Mouse (Mus musculus) hindbrain, embryonic 13.5 days (tissue): Measurements from ENCODE around the gene Prkd2. TPM values are rescaled to one million over a fixed set of nuclear protein-coding genes. Genes with fewer than 3 reads are reported as not detected.

Experiments
- ATAC-seq: fragments of 200-750 bp; cut with Nextera tagmentation; 2 replicates; pipeline ENCODE4 v1.8.0; 2017; ENCODE audit warnings: moderate TSS enrichment; ENCODE audit not compliant: low FRiP score
- H3K27ac ChIP-seq: fragments of 300-500 bp; sonication (generic); 2 replicates; pipeline ENCODE4 v1.5.1; 2015; ENCODE audit warnings: inconsistent platforms, mild to moderate bottlenecking, moderate library complexity
- H3K27me3 ChIP-seq: fragments of 300-500 bp; sonication (generic); 2 replicates; pipeline ENCODE4 v1.6.1; 2015; ENCODE audit warnings: mild to moderate bottlenecking, inconsistent platforms
- H3K36me3 ChIP-seq: fragments of 300-500 bp; sonication (generic); 2 replicates; pipeline ENCODE4 v1.6.1; 2015; ENCODE audit warnings: mild to moderate bottlenecking, inconsistent platforms
- H3K4me1 ChIP-seq: fragments of 300-500 bp; sonication (generic); replicated peaks from 2 replicates; pipeline ENCODE4 v1.6.1; 2015; ENCODE audit warnings: inconsistent platforms
- H3K4me2 ChIP-seq: fragments of 300-500 bp; sonication (generic); 2 replicates; pipeline ENCODE4 v1.6.1; 2015; ENCODE audit warnings: inconsistent platforms, mild to moderate bottlenecking, moderate library complexity
- H3K4me3 ChIP-seq: fragments of 300-500 bp; sonication (generic); 2 replicates; pipeline ENCODE4 v1.5.1; 2015; ENCODE audit warnings: mild to moderate bottlenecking, inconsistent platforms
- H3K9ac ChIP-seq: fragments of 300-500 bp; sonication (generic); 2 replicates; pipeline ENCODE4 v1.6.1; 2015; ENCODE audit warnings: mild to moderate bottlenecking, inconsistent platforms
- H3K9me3 ChIP-seq: fragments of 300-500 bp; sonication (generic); 2 replicates; pipeline ENCODE4 v1.6.1; 2016; ENCODE audit warnings: inconsistent platforms
- WGBS: fragments of 180-500 bp; shearing (Covaris S2); methylation state at CpG from one replicate; pipeline ENCODE4 v1.1.7; 2015; 5-methylcytosine and 5-hydroxymethylcytosine counted together
- polyA plus RNA-seq: library from polyadenylated mRNA; unstranded; fragments of >200 nt; fragmentation: Nextera tagmentation; extraction: Ambion mirVana; gene quantifications from 2 replicates; pipeline ENCODE4 v1.2.1, GENCODE M21; 2015

Prkd2 gene
- polyA plus RNA-seq: 6.6 and 7.3 TPM in 2 replicates

DNA sequence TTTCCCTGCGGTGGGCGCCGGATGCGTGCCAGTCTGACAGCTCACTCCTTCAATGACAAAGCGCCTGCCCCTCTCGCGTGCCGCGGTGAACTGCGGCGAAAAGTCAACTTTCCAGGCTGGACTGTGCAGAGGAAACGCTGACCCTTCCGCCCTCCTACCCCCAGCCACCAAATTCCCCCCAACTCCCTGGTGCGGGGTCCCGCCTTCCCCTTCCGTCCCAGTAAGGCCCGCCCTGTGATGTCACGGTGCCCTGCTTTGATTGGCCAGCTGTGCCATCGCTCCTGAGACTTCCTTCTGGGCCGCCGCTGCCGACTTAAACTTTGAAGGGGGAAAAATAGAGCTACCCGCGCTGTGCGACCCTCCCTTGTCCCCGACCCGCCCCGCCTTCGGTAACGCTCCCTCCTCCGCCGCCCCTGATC, at the start of gene Prkd2:
Gene Prkd2, plus strand, starts transcription at position 258 of the 419 bp plus-strand sequence.
- peak within 1 kb of the TSS; percentile 67 for H3K27ac ChIP-seq
- peaks cover 33% of the 10 kb centered on the region for H3K4me1 ChIP-seq
- H3K36me3 ChIP-seq: peaks cover 42% of the 10 kb centered on the region
- no peaks in the 10 kb centered on the region for H3K27me3 ChIP-seq
- ATAC-seq: peak; percentile 83
- under 1% methylated on average over 29 of the region's 32 CpGs for WGBS
- peak within 1 kb of the TSS; percentile 93 for H3K4me2 ChIP-seq
- H3K4me3 ChIP-seq: peak within 1 kb of the TSS; percentile 57
- peak within 1 kb of the TSS; percentile 85 for H3K9ac ChIP-seq
- no peaks in the 10 kb centered on the region for H3K9me3 ChIP-seq

DNA sequence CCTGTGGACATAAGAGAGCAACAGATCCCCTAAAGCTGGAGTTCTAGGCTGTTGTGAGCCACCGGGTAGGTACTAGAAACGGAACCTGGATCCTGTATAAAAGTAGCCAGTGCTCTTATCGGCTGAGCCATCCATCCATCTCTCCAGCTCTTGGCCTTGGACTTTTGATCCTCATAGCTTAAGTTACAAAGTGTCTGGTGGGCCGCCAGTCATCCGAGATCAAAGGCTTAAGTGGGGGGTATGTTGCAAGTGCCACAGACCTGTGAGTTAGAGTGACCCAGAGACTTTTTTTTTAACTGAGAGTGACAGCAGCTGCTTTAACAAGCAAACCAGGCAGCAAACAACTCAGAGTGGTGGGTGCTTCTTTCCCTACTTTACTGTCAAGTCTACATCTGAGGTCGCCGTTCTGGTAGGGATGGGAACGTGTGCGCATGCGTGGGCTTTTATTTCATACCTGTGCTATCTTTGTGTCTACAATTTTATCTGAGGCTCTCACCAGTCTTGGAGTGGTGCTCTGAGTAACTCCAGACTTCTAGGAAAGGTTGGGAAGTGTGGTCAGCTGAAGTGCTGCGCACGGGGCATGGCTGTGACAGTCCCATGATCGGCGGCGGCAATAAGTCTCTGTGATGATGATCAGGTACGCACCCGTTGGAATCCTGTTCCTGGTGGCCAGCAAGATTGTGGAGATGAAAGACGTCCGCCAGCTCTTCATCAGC, 49.5 kb upstream of the Prkd2 start:
- no peaks in the 10 kb centered on the region for H3K9me3 ChIP-seq
- H3K27ac ChIP-seq: no peak overlapping the region
- WGBS: 95% methylated on average over 19 of the region's 19 CpGs
- H3K9ac ChIP-seq: no peak overlapping the region
- no peak overlapping the region for H3K4me3 ChIP-seq
- H3K4me2 ChIP-seq: no peak overlapping the region
- no peaks in the 10 kb centered on the region for H3K4me1 ChIP-seq
- H3K36me3 ChIP-seq: peaks cover 6% of the 10 kb centered on the region
- no peak for ATAC-seq
- H3K27me3 ChIP-seq: no peaks in the 10 kb centered on the region

DNA sequence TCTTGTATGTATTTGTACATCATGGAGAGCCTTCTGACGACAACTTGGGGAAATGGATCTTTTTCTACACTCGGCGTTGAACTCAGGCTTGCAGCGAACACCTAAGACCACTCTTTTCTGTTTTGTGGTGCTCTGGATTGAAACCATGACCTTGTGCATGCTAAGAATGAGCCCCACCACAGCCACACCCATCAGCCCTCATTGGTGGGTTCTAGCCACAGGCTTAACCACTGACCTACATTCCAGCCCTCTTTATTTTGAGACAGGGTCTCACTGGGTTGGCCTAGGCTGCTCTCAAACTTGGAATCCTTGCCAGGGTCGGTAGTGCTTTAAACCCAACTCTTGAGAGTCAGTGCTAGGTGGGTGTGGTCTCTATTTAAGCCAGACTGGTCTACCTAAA, 47.8 kb upstream of the Prkd2 start:
- peaks cover 4% of the 10 kb centered on the region for H3K36me3 ChIP-seq
- no peak overlapping the region for H3K4me3 ChIP-seq
- H3K27me3 ChIP-seq: no peaks in the 10 kb centered on the region
- WGBS: 93% methylated on average over 5 of the region's 5 CpGs
- H3K9me3 ChIP-seq: no peaks in the 10 kb centered on the region
- H3K4me1 ChIP-seq: no peaks in the 10 kb centered on the region
- H3K4me2 ChIP-seq: no peak overlapping the region
- H3K27ac ChIP-seq: no peak overlapping the region
- no peak for ATAC-seq
- no peak overlapping the region for H3K9ac ChIP-seq

DNA sequence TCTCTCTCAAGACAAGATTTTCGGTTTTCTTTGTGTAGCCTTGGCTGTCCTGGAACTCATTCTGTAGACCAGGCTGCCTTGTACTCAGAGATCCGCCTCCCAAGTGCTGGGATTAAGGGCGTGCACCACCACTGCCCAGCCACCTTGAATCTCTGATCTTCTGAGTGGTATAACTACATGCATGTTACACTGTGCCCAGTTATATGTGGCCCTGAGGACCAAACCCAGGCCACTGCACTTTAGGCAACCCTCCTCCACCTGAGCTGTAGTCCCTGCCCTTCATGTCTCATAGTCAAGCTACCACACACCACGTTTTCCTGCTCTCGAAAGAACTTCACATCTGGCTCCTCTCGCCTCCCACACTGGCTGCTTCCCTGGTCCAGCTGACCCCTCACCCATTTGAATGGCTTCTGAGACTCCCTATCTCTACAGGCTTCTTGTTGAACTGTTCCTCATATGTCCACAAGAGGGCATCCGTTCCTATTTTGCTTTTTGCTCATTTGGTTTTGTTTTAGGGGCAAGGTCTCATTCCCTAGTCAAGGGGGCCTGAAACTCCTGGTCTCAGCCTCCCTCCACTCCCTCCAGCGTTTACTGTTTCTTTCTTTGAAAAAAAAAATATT, 38.2 kb upstream of the Prkd2 start:
- peaks cover 20% of the 10 kb centered on the region for H3K36me3 ChIP-seq
- 0 out of 2 replicates have a peak, but pooled peaks have one; percentile 11 for ATAC-seq
- 28% methylated on average over 8 of the region's 8 CpGs for WGBS
- no peak overlapping the region for H3K4me3 ChIP-seq
- H3K27ac ChIP-seq: no peak overlapping the region
- no peak overlapping the region for H3K9ac ChIP-seq
- H3K4me2 ChIP-seq: no peak overlapping the region
- no peaks in the 10 kb centered on the region for H3K27me3 ChIP-seq
- H3K9me3 ChIP-seq: no peaks in the 10 kb centered on the region
- peaks cover under 1% of the 10 kb centered on the region; the same call in 1 of the 2 replicates for H3K4me1 ChIP-seq

DNA sequence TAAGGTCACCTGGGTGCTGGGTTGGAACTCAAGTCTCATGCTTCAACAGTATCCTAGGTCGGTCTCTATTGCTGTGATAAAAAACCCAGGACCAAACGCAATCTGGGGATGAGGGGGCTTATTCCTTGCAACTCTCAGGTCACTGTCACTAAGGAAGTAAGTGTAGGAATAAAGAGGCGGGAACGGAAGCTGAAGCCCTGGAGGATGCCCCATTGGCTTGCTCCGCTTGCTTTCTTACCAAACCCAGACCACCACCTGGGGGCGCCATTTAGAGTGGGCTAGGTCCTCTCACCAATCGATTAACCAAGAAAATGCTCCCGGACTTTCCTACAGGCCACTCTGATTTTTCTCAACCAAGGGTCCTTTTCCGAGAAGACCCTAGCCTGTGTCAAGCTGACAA, 34.8 kb upstream of the Prkd2 start:
- Histone ChIP-seq H3K27ac (no peak overlapping the region), H3K4me3 (no peak overlapping the region)

DNA sequence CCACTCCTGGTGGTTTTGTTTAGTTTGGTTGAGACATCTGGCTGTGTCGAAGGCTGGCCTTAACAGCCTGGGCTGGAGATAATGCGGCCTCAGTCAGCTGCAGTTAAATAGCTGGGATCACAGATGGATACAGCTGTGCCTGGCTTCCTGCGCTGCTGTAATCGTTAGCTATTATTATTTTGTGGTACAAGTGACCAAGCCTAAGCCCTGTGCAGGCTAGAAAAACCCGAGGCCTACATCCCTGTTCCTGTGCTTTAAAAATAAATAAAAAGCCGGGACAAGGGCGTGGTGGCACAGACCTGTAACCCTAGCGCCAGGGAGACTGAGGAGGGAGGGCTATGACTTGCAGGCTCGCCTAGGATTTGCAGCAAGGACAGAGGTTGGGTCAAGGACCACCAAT, 34.1 kb upstream of the Prkd2 start:
- WGBS: 90% methylated on average over 9 of the region's 9 CpGs
- no peak overlapping the region for H3K4me2 ChIP-seq
- no peak for ATAC-seq
- no peak overlapping the region for H3K4me3 ChIP-seq
- H3K4me1 ChIP-seq: peaks cover 38% of the 10 kb centered on the region
- H3K36me3 ChIP-seq: peaks cover 24% of the 10 kb centered on the region
- peaks cover 20% of the 10 kb centered on the region for H3K27me3 ChIP-seq
- no peaks in the 10 kb centered on the region for H3K9me3 ChIP-seq
- H3K9ac ChIP-seq: no peak overlapping the region
- H3K27ac ChIP-seq: no peak overlapping the region

More for the DNA sequence above, 34.8 kb upstream of the Prkd2 start:
- no peak overlapping the region for H3K9ac ChIP-seq
- peaks cover 20% of the 10 kb centered on the region for H3K27me3 ChIP-seq
- ATAC-seq: no peak
- peaks cover 32% of the 10 kb centered on the region for H3K4me1 ChIP-seq
- 89% methylated on average over 9 of the region's 9 CpGs for WGBS
- H3K36me3 ChIP-seq: peaks cover 20% of the 10 kb centered on the region
- H3K4me2 ChIP-seq: no peak overlapping the region
- no peaks in the 10 kb centered on the region for H3K9me3 ChIP-seq

DNA sequence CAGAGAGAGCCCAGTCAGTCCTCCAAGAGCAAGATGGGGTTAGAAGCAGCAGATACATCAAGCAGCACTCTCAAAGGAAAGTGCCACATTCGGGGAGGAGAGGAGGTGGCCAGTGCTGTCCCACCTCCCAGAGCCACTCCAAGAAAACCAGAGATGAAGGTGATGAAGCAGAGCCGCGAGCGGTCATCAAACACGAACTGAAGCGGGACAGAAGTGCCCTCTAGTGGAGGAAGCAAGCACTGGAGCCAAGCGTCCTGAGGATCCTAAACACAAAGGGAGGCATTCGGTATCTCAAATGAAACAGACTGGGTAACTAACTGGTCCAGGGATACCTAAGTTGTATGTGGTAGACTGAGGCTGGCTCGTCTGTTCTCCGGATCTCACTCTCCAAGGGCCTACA, 33.0 kb upstream of the Prkd2 start:
- H3K9me3 ChIP-seq: no peaks in the 10 kb centered on the region
- peaks cover 24% of the 10 kb centered on the region for H3K36me3 ChIP-seq
- H3K27me3 ChIP-seq: peaks cover 20% of the 10 kb centered on the region
- ATAC-seq: no peak
- H3K9ac ChIP-seq: 0 out of 2 replicates have a peak overlapping the region, but pooled peaks have one; percentile 35
- peak overlapping the region; percentile 85 for H3K4me2 ChIP-seq
- WGBS: 21% methylated on average over 10 of the region's 10 CpGs
- peak overlapping the region; percentile 94 for H3K27ac ChIP-seq
- H3K4me1 ChIP-seq: peaks cover 49% of the 10 kb centered on the region
- peak overlapping the region; percentile 58; the same call in 1 of the 2 replicates for H3K4me3 ChIP-seq

DNA sequence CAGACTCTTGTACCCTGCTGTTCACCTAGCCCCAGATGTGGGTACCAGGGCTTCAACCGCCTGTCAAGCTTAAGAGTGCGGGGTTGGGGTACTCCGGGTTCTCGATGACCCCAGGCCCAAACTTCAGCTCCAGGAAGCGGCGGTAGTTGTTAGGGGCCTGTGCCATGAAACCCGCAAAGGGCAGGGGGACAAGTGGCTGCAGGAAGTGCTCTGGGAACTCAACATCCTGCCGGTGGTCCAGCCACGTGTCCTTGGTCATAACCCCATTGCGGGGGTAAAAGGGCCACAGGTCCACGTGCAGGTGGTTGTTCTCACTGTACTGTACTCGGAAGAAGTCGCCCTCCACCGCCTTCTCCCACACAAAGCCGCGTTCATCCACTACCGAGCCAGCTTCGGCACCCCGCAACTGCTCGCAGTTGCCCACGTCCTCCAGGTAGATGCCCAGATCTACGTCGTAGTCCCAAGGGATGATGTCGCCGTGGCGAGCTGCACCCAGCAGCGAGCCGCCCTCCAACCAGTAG, 32.2 kb upstream of the Prkd2 start:
- Histone ChIP-seq H3K27me3 (peaks cover 20% of the 10 kb centered on the region), H3K27ac (peak overlapping the region; percentile 94), H3K9me3 (no peaks in the 10 kb centered on the region), H3K4me2 (peak overlapping the region; percentile 85), H3K4me3 (peak overlapping the region; percentile 58), H3K9ac (peak overlapping the region; percentile 87), H3K36me3 (peaks cover 24% of the 10 kb centered on the region), H3K4me1 (peaks cover 56% of the 10 kb centered on the region)
- WGBS: 53% methylated on average over 28 of the region's 28 CpGs
- ATAC-seq: peak; percentile 18; the same call in 1 of the 2 replicates

DNA sequence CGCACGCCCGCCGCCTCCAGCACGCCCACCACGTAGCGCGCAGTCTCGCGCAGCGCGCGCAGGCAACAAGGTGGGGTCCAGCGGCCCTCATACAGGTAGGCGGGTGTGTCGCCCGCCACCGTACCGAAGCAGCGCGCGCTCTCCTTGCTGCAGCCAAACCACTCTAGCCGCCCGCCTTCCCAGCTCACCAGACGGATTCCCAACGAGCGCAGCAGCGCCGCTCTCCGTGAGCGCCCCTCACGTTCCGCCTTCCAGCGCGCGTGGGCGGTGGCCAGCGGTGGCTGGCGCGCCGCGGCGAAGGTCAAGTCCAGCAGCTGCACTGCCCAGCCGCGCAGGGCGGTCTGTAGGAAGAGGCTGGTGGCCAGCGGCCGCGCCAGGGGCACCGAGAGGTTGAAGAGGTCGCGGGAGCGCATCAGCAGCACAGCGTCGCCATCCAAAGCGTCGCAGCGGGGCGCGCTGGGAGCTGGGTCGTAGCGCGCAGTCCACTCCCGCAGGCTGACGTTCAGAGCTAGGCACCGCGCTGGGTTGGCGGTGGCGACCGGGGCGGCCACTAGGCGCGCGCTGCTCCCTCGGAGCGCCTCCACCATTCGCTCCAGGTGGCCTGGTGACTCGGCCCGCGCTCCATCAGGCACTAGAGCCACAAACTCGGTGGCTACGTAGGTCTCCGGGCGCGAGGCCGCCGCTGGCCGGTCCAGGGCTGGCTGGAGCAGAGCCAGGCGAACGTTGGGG, 31.6 kb upstream of the Prkd2 start:
- no peaks in the 10 kb centered on the region for H3K9me3 ChIP-seq
- peak overlapping the region; percentile 85 for H3K4me2 ChIP-seq
- H3K27me3 ChIP-seq: peaks cover 20% of the 10 kb centered on the region
- H3K9ac ChIP-seq: peak overlapping the region; percentile 87
- 5% methylated on average over 84 of the region's 90 CpGs for WGBS
- ATAC-seq: peak; percentile 28
- H3K4me1 ChIP-seq: peaks cover 60% of the 10 kb centered on the region
- peak overlapping the region; percentile 58 for H3K4me3 ChIP-seq
- peak overlapping the region; percentile 94 for H3K27ac ChIP-seq
- peaks cover 24% of the 10 kb centered on the region for H3K36me3 ChIP-seq

DNA sequence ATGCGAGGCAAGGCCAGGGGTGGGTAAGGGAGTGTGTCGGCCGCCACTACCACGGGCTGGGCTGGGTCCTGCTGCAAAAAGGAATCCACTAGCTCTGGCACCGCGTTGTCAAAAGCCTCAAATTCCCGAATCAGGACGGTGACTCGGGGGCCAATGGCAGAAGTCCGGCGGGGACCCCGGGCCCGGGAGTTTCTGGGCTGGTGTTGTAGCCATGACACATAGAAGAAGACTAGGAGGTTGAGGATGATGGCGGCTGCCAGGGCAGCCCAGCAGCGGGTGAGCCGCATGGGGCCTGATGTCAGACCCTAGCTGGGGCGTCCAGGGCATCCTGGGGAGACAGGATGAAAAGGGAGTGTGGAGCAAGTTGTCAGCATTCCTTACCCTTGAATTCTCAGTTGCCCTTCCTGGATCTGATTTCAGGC, 31.0 kb upstream of the Prkd2 start:
- WGBS: 10% methylated on average over 17 of the region's 17 CpGs
- ATAC-seq: no peak
- Histone ChIP-seq H3K9ac (peak overlapping the region; percentile 87), H3K36me3 (peaks cover 21% of the 10 kb centered on the region), H3K4me3 (peak overlapping the region; percentile 58), H3K4me1 (peaks cover 60% of the 10 kb centered on the region), H3K4me2 (peak overlapping the region; percentile 85), H3K9me3 (no peaks in the 10 kb centered on the region), H3K27me3 (peaks cover 20% of the 10 kb centered on the region), H3K27ac (peak overlapping the region; percentile 94)

DNA sequence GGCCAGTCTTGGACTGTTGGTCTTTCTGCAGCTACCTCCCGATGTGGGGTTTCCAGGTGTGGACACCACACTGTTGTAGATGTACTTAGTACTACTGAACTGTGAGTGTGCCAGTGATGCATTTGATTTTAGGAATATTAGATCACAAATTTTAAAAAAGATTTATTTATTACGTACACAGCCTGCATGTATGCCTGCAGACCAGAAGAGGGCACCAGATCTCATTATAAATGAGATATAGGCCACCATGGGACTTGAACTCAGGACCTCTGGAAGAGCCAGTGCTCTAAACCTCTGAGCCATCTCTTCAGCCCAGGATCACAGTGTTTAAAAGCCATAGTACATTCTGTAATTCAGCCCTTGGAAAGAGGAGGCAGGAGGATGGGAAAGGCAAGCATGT, 30.2 kb upstream of the Prkd2 start:
- 77% methylated on average over 2 of the region's 2 CpGs for WGBS
- Histone ChIP-seq H3K4me1 (peaks cover 67% of the 10 kb centered on the region), H3K36me3 (peaks cover 18% of the 10 kb centered on the region), H3K4me2 (peak overlapping the region; percentile 85; the same call in 1 of the 2 replicates), H3K4me3 (0 out of 2 replicates have a peak overlapping the region, but pooled peaks have one; percentile 58), H3K27ac (peak overlapping the region; percentile 94; the same call in 1 of the 2 replicates), H3K9ac (0 out of 2 replicates have a peak overlapping the region, but pooled peaks have one; percentile 30), H3K27me3 (peaks cover 20% of the 10 kb centered on the region), H3K9me3 (no peaks in the 10 kb centered on the region)
- ATAC-seq: no peak
